Mouse (Mus musculus) common myeloid progenitor, adult 5-6 weeks (primary cell): Measurements from ENCODE around the gene Macrod2. TPM values are rescaled to one million over a fixed set of nuclear protein-coding genes. Genes with fewer than 3 reads are reported as not detected.

Experiments used
- ATAC-seq: replicated peaks from 2 replicates; pipeline ENCODE4 v1.8.0; 2016; ENCODE audit warnings: low read depth, mild to moderate bottlenecking, moderate TSS enrichment, inconsistent platforms; ENCODE audit not compliant: poor library complexity, severe bottlenecking
- total RNA-seq: library from RNA; stranded (forward); fragments of 200-1000, 187-1606 nt; gene quantifications from 2 replicates; pipeline ENCODE4 v1.2.3, GENCODE M21; 2017

The Macrod2 gene
- 10.0 and 12.1 TPM in 2 replicates for total RNA-seq

DNA sequence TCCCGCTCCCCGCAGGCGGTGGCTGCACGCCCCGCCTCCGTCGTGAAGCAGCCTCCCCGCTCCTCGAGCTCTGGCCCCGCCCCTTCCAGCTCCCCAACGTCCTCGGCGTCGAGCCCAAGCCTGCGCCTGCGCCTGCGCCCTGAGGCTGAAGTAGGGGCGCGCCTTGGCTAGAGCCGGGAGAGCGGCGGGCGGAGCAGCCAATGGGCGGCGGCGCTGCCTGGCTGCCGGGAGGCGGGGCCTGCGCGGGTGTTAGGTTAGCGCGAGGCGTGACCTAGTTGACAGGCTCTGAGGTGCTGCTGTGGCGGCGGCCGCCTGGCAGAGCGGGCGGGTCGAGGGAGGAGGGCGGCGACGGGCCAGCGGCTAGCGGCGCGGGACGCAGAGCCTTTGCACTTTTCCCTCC is at the start of gene Macrod2:
Gene Macrod2 (plus strand): TSS at position 131 of the 400 bp plus-strand sequence.
- peak; percentile 96 for ATAC-seq

DNA sequence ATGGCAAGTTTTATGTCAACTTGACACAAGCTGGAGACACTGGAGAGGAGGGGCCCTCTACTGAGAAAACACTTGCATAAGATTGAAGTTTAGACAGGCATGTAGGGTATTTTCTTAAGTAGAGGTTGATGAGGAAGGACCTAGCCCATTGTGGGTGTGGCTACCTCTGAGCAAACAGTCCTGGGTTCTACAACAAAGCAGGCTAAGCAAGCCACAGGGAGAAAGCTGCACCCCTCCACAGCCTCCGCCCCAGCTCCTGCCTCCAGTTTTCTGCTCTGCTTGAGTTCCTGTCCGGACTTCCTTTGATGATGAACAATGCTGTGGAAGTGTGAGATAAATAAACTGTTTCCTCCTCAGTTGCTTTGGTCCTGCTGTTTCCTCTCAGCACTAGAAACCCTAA is 35.2 kb upstream of the Macrod2 start:
- ATAC-seq = no peak

DNA sequence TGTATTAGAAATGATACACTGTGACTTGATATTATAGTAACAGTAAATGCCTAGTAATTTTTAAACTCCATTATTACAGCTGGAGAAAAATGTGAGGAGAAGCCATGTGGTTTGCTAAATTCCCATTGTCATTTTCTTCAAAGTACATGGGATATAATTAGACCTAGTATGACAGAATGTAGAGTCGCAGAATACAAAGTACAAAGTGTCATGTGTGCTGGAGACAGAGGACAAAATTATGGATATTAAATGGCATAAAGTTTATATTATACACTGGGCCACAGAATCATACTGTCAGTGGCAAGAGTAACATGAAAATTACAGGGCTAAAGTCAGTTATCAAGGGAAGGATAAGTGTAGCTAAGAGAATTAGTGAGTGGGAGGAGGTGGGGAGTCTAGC is 30.3 kb upstream of the Macrod2 start:
- no peak for ATAC-seq

DNA sequence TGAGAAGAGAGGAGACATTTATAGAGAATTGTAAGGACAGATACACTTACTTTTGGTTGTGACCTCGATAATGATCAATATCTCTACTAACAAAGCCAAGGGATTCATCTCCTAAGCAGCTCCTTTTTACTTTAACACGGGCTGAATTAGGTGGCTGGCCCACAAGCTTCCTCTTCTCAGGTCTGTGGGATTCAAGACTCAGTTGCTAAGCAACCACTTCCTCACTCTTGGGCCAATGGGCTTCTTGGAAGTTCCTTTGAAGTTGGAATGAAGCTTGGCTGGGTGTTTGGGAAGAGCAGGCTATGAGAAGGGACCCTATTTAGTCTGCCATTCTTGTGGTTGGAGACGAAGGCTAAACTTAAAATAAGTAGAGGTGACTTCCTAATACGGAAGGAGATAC is 5.6 kb upstream of the Macrod2 start, which contains the start of gene Sel1l2:
Gene Sel1l2 (minus strand): TSS at position 182 of the 400 bp plus-strand sequence.
- peak; percentile 50 for ATAC-seq

DNA sequence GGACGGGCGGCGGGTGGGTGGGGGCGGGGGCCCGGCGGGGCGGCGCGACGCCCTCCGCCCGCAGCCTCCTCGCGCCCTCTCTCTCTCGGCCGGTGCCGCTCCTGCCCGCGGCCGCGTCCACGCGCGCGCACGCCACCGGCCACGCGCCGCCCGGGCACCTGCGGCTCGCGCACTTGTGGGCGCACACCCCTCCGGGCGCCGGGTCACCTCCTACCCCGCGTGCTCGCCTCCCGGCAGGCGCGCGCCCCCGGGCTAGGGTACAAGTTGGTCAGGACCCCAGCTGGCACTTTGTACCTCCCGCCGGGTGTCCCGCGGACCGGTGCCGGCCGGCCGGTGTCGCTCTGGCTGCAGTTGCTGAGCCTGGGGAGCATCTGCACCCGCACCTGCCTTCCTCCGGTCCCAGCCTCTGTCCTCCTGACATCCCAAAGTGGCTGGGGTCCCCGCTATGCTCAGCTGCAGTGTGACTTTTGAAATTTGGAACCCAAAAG is 679 bp downstream of the Macrod2 start:
- peak; percentile 29 for ATAC-seq

DNA sequence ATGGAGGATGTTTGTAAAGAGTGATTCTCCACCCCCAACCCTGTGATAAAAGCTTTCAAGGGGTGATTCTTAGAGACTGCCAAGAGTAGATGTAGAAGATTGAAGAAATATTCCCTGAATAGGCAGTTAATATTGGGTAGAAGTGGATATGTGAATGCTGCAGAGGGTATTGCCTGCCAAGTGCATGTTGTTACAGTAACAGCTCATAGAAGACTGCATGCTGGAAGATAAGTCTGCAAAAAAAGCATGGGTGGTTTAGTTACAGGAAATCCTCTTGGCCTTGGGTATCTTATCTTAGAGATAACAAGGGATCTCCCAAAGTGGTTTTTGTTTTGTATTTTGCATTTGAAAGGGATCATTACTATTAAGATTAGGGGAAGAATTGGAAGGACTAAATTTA is 30.7 kb downstream of the Macrod2 start:
- ATAC-seq = peak; percentile 57; the same call in 1 of the 2 replicates

DNA sequence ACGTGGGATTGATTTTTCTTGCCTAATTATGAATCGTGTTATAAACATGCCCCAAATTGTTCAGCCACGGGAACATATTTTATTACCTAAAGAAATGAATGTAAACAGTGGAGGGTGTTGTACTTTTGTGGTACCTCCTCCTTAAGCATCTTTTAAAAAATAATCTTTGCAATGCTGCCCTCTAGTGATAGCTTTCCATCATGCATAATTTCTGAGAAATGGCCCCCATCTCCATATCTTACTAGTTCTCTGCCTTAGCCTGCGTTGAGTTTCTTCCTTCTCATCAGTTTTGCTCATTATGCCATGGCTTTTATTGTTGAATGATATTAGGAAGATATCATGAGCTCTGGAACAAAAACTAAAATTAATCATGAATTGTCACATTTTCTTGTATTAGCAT is 32.2 kb downstream of the Macrod2 start:
- ATAC-seq = peak; percentile 91

DNA sequence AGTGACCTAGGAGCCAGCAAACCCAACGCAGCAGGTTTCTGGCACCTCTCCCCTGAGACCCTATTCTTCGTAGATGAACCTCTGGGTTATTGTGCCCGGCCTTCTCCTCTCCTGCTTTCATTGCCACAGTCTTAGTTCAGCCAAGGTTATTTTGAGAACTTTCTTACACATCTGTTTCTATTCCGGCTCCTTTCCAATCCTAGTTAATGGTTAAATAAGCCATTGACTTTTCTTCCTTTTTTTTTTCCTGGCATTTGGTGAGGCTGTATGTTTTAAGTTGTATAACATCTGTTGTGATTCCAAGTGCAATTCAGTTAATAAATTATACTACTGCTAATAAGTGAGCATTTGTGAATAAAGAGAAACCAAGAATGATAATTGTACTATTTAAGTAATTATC is 44.0 kb downstream of the Macrod2 start:
- ATAC-seq = no peak

DNA sequence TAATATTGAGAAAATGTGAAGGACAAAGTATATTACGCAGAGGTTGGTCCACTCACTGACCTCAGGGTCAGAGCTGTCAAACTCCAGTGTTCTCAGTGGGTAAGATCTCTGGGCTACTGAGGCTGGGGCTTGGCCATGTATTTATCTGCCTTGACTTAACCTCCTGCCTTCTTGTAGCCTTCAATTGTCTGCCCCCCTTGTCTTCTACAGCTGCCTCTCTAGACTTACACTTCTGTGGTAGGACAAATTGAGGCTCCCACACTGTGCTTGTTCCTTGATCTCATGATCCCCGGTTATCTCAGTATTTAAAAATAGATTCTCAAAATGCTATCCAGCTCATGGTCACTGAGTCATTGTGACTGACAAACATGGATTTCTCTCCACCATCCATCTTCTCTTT is 53.5 kb downstream of the Macrod2 start:
- ATAC-seq = no peak

DNA sequence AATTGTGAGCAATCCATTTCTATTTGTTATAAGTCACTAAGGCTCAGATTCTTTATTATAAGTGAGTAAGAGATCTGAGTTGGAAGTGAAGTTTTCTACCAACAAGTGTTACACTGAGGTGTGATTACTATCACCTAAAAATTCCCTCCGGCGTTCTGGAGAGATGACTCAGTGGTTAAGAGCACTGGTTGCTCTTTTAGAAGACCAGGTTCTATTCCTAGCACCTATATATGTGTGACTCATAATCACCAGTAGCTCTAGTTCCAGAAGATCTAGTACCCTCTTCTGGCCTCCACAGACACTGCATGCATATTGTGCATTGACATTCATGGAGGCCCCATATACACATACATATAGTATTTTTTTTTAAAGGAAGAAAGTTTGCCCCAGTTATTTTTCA is 80.7 kb downstream of the Macrod2 start:
- ATAC-seq = no peak

DNA sequence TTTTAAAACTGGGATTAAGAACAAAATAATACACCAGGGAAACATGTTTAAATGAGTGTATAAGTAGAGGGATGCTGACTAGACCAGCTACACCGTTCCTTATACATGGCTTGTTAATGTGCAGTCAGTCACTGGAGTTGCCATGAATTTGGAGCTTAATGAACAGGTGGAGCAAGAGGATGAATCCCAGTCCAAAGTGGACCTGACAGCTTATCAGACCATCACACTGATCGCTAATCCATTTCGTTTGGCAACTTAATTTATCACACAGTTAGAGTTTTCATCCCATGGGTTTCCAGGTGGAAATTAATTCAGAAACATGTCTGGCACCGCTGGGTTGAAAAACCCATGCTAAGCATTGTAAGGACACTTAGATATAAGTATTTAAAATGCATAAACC is 81.8 kb downstream of the Macrod2 start:
- no peak for ATAC-seq

DNA sequence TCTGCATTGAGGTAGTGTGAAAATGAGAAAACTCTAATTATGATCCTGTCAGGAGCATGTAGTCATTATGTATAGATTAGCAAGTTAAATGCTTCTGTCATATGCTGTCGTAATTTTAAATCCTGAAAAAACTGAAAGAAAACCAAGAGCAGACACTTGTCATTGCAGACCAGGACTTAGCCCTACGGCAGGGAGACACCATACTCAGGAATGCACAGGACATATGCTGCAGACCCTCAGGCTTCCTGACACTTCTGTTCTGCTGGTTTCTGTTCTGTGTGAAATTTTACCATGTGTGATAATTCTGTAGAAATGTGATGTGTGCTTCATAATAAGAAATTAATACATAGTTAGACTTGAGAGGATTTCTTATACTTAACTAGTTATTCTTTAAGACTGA is 87.5 kb downstream of the Macrod2 start:
- ATAC-seq = no peak

DNA sequence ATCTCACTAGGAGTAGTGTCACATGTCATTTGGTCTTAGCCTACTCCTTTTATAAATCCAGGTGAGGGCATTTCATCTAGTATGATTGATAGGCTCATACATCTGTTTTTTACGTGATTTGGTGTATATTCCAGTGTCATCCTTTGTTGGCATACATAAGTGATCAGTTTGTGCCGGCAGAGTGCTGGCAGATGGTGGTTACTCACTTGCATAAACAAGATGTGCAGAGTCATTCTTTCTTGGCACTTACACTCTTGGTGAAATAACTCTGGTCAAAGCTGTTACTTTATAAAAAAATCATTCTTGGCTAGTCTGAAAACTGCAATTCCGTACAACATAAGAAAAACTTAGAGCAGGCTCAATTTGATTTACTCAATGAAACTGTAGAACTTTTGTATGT is 102.6 kb downstream of the Macrod2 start:
- ATAC-seq = peak; percentile 85

DNA sequence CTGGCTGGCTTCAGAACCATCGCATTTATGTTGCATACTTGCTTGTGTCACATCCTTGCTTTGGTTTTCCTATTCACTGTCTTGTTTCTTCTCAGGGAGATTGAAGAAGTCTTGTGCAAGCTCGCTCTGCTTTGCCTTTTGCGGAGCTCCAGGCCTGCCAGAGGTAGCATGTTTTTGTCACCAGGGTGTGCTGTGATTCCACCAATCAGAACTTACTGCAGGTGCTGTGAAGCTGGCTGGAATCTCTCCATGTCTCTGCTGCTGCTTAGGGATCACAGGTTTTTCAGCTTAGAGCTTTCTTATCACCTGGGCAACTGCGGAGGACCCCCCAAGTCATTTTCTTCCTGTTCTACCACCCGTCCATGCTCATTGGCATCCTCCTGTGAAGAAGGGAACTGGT is 105.8 kb downstream of the Macrod2 start:
- no peak for ATAC-seq

DNA sequence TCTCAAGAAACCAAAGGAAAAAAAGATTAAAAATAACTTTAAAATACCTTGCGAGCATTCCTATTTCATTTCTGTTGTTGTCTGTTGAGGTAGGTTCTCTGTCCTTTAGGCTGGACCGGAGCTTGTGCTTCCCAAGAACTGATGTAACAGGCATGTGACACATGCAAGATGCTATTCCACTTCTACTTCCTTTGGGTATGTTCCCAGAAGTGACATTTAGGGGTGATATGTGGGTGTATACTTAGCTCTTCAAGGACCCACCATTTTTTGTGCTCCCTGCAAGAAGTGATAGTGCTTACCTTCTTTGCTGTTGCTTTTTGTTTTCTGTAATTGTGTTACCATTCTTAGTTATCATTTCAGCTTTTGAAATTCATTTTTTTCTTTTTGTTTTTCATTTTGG is 126.4 kb downstream of the Macrod2 start:
- ATAC-seq = no peak

DNA sequence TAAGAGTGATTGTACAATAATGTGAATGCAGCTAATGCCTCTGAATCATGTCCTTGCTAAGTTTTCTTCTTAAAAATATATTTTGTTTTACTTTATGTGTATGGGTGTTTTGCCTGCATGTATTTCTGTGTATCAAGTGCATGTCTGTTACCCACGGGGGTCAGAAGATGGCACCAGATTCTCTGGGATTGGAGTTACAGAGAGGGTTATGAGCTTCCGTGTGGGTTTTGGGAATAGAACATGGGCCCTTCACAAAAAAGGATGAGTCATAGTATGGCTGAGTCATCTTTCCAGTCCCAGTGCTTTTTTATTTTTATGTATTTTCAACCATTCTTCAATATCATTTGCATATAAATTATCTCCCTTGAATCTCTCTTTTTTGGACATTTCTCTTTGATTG is 135.1 kb downstream of the Macrod2 start:
- ATAC-seq = no peak

DNA sequence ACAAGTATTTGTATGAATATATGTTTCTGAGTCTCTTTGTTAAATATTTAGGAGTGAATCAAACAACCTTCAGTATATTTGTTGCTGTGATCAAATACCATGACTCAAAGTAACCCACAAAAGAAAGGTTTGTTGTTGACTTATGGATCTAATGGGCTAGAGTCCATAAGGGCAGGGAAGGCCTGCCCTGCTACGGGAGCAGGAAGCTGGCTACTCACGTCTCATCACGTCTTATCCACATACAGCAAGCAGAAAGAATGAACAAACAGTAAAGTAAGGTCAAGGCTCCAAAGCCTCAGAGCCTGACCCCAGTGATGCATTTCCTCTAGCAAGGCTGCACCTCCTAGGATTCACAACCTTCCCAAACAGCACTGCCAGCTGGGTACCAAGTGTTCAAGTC is 136.9 kb downstream of the Macrod2 start:
- ATAC-seq = no peak

DNA sequence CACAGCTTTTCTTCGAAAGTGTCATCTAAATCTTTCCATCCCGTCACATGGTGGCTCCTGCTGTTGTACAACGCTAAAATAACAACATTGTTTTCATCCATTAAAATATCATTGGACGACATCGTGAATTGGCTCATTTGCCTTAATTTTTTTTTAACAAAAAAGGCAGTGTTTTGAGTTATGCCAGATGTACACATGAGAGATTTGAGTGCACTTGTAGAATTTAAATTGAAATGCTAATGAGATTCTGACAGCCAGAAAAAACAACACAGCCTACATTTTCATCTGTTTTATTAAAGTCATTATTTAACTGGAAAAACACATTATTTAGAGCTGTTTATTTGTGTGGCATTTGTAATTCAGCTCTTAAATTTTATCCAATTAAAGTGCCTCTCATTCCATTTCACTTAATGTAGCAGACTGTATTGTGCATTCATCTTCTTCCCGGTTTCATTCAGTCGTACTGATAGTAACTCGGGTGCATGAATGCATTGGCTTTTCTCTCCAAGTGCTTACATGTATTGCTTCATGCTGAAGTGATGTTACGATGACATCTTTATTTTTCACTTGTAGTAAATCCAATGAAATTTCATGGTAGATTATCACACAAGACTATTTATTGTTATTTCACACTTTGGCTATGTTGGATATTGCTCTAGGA is 137.9 kb downstream of the Macrod2 start:
- no peak for ATAC-seq

DNA sequence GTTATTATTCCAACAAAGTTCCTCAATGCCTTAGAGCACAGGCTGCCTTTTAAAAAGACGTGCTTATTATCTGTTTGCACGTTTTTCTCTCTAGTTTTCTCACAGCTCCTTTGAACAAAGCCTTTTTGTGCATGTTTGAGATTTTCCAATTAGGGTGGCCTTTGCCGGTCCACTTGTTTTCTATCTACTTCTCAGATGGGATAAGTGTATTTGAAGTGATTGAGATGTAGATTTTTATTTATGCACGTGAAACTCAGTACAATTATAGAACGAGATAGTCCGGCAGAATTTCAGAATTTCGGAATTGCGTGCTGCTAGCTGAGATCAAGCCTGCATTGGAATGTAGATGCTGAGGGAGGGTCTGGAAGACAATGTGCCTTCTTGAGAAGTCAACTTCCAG is 138.5 kb downstream of the Macrod2 start:
- no peak for ATAC-seq

DNA sequence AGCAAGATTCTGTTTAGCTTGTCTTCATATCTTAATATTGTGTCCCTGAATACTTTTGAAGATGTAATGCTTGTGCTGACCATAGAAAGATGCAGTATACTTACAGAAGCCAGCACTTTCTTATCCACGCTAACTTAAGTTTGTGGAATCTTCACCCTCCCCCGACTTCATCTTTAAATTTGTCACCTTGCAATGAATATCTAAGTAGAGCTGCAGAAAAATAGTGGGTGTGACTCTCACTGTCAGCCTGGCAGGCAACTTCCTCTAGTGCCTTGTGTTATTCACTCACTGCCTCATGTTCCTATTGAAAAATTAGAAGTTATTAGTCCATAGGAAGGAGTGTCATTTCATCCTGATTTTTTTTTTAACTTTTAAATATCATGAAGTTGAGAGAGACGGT is 139.5 kb downstream of the Macrod2 start:
- ATAC-seq = no peak

DNA sequence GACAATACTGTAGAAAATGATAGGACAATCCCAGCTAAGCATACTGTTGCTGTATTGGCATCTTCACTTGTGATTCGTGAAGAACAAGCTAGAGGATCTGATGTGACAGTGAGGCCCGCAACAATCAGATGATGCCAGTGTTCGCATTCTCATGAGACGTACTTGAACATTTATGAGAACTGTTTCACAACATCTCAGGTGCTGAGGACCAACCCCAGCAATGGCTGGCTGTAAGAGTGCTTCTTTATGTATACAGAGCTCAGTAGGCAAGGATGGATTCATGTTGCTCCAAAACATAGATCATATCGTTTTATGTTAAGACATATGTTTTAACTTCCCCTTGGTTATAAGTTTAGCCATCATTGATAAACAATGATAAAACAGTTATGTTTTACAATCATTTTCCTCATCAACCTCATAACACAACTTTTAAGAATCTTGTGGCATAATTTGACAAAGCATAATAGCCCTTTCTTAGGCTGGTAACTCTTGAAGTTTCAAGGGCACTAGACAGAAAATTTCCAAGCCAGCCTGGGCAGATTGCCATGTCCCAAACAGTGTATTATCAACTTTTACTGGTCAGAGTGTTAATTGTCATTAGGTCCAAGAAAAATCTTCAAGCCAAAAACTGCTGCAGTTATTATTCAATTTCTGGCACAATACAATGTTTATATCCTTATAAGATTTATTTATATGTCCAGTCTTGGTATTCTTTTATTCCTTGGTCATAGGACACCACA is 140.9 kb downstream of the Macrod2 start:
- no peak for ATAC-seq

DNA sequence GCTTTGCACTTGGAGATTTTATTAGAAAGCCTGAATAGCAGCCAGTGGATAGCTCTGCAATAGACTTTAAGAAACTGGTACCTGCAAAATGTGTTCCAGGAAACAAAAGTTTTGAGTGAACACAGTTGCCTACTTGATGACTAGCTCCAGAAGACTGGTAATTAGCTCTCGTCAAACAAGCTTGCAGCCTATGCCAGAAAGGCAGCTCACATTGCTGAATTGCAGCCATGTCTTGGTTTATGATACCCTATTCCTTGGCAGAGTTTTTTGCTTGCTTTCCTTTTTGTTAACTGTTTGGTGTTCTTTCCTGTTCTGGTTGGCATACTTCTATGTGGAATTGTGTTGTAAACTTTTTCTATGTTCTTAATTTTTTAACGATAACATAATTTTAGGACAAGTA is 154.2 kb downstream of the Macrod2 start:
- ATAC-seq = no peak
